Mouse (Mus musculus) liver, adult (tissue): ENCODE results near the gene Mef2d.

Experiments
- GATA4 ChIP-seq: IDR thresholded peaks from 2 replicates; pipeline ENCODE4 v1.6.1; 2014; ENCODE audit warnings: mild to moderate bottlenecking, low read length; ENCODE audit not compliant: insufficient replicate concordance

Mef2d gene

GRCm38 (mm10) chr3:88217679-88218078 lies 75.5 kb downstream of the Mef2d start:
- TF ChIP-seq GATA4 = no peak

- no peak for TF ChIP-seq GATA4
Observed at GRCm38 (mm10) chr3:88219940-88220339, 77.8 kb downstream of the Mef2d start.

GRCm38 (mm10) chr3:88220842-88221241 lies 78.7 kb downstream of the Mef2d start:
- no peak for TF ChIP-seq GATA4
